Mouse (Mus musculus) lung, postnatal 14 days (tissue): ENCODE measurements around the gene Tcf12.
A peak's percentile ranks its signal among the peaks of the same experiment; 100 is the strongest.

ENCODE experiments used
- DNase-seq: peaks from one replicate; pipeline ENCODE4 v3.0.0; 2021

Gene Tcf12

GRCm38 (mm10) chr9:72085017-72085416 is 26.7 kb downstream of the Tcf12 start:
- DNase-seq = no peak

- no peak for DNase-seq
These were observed 27.5 kb downstream of the Tcf12 start for GRCm38 (mm10) chr9:72084131-72084530.

DNA sequence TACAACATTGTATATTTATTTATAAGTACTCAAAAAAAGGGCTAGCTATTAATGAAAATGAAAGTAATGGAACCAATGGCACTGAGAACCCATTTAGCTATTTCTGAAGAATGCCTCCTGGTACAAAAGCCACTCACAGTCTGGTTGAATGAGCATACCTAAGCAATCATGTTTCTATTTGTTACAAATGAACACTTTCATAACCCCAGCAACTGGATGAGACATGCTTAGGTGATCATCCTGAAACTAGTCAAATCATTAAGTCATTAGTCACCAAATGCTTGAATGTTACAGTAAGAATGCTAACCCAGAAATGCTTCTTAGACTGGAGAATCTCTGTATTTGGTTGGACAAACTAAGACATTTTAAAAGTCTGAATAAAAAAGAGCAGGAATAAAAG is 35.5 kb downstream of the Tcf12 start:
- DNase-seq = no peak

DNA sequence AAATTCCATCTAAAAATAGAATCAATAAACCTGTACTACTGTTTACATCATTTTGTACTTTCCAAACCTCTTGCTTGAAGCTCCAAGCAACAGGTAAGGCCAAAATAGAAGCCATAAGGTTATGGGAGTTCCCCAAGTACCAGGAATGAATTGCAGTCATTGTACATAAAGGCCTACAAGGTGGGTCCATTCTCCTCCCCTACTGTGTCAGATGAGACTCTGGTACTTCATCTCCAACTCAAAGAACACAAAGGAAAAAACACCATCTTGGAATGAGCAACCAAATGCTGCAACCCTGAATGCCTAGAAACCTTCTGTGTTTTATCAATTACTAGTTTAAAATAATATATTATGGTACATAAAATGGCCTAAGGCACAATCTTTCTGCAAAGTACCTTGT is 45.5 kb downstream of the Tcf12 start:
- no peak for DNase-seq

DNA sequence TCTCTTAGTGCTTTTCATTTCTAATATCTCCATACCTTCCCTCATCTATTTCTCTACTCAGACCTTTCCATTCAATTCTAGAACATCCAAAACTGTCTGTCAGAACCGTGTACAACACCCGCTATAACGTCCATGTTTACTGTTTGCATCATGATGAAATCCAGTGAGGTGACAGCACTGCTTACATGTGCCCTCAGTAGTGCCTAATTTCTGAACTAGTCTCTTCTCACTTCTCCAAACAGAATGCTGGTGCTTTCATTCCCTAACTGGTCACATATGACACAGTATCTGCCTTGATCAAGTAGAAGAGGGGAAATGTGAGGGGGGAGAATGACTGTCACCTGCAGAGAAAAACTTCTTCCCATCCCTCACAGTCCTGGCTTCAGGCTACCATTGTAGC is 58.5 kb downstream of the Tcf12 start:
- DNase-seq = no peak

DNA sequence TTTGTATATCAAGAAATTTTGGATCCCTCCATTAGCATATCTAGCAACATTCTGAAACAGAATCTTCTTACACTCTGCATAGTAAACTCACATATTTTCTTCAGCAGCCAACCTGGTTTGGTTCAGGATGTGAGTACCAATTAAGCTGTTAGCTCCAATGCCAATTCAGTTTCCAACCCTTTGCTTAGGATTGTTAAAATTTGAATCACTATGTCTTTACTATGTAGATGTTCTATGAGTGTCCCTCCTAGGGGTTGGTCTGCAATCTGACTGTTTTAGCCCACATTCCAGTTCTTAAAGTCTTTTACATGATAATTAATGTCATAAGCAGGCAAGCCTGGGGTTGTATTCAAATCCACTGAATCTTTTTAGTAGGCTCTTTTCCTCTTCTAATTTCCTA is 71.5 kb downstream of the Tcf12 start:
- no peak for DNase-seq

GRCm38 (mm10) chr9:72039369-72039768 is 72.3 kb downstream of the Tcf12 start:
- DNase-seq = no peak

- DNase-seq = no peak
These were observed 74.6 kb downstream of the Tcf12 start for GRCm38 (mm10) chr9:72037059-72037516.

DNA sequence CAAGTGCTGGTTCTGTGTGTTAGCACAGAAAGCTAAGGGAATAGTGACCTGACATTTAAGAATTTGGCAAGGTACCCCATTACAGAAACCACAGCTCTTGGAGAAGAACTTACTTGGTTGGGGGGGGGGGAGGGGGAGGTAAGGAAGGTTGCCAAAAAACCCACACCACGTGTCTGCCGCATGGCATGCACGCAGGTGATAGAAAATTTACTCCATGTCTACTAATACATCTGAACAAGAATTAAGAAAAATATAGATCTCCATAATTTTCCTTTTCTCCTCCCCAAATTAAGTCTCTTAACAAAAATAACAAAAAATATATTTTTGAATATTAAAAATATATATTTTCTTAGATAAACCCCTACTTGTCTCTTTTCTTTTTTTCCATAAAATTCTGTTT is 75.4 kb downstream of the Tcf12 start:
- no peak for DNase-seq

GRCm38 (mm10) chr9:72033271-72033670 is 78.4 kb downstream of the Tcf12 start:
- DNase-seq = no peak

GRCm38 (mm10) chr9:72030274-72030673 is 81.4 kb downstream of the Tcf12 start:
- no peak for DNase-seq

DNA sequence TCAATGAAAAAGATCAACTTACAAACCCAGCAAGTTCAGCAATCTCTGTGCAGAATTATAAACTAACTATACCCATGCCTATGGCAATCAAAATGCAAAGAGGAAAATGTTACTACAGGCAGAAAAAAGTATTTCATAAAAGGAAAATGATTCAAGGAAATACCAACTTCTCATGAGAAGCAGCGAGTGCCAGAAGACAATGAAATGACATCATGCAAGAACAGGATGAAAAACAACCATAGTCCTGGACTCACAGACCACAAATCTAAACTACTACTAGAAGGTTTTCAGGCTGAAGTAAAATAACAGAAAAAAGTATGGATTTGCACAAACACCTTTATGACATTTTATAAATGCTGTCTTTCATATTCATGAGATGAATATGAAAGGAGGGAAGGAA is 82.1 kb downstream of the Tcf12 start:
- no peak for DNase-seq

DNA sequence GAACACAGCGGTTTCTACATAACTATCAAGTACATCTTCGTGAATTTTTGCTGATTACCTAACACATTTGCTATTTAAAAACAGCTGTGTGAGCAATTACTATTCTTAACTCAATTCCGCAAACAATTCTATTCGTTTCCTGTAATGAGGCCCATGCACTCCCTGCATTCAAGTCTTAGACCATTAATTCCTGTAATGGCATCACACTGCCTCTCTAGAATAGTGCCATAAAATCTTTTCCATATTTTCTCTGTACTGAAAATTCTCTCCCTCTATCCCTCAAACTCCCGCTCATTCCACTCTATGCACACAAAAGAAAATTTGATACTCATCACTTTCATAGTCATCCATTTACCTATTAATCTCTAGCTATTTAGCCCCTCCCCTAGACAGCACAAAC is 88.4 kb downstream of the Tcf12 start:
- no peak for DNase-seq

GRCm38 (mm10) chr9:72021512-72021911 is 90.2 kb downstream of the Tcf12 start:
- no peak for DNase-seq

- no peak for DNase-seq
These were observed 95.7 kb downstream of the Tcf12 start for GRCm38 (mm10) chr9:72016021-72016420.

GRCm38 (mm10) chr9:72014585-72015381 is 96.9 kb downstream of the Tcf12 start:
- no peak for DNase-seq

DNA sequence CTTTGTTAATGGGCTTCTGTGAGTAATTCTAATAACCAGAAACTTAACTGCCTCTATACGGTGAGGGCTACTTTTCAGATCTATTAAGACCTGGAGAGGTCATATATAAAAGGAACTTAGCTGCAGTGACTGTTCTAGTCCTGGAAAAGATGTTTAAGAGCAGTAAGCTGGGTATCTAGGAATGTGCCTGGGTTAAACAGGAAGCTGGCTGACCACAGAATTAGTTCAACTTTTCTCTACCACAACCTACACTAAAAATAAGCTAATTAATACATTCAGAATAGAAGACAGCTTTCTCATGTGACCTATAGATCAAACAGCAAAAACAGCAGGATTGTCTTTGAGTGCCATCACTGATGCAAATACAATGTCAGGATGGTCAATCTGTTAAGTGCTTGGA is 98.1 kb downstream of the Tcf12 start:
- DNase-seq = no peak

- DNase-seq = peak; percentile 26
These were observed 103.0 kb downstream of the Tcf12 start for GRCm38 (mm10) chr9:72008634-72009033.

DNA sequence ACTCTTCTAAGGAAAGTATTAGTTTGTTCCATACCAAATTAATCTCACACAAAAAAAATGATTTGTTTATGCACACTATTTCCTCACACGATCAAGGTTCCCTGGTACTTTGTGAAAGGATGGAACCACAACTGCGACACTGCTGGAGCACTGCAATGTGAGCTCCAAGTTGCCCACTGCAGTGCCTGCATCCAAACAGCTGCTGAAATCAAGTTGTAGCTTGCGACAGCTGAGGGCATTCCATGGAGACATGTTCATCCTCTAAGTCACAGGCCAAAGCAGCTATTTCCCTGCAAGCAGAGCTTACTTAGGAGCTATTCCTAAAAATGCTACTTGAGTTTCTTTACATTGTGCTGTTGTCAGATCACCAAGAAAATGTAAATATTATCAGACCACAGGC is 120.5 kb downstream of the Tcf12 start:
- DNase-seq = no peak

- no peak for DNase-seq
These were observed 121.3 kb downstream of the Tcf12 start for GRCm38 (mm10) chr9:71990376-71990775.

DNA sequence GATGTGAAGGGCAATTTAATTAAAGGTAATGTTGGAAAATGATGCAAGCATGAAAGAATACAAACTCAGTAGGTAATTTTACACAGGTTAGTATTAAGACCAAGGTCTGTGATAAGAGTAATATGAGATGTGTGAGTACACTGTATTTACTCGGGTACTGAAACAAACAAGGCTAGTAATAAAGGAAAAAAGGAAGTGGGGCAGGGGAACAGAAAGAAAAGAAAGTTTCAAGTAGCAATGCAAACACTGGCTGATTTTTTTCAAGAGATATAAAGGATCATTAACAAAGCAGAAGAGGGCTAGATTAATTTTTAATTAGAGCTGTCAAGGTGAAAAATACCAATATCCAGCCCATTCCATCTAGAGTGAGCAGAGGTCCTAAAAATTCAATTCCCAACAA is 122.0 kb downstream of the Tcf12 start:
- no peak for DNase-seq

- no peak for DNase-seq
These were observed 125.0 kb downstream of the Tcf12 start for GRCm38 (mm10) chr9:71986716-71987115.

DNA sequence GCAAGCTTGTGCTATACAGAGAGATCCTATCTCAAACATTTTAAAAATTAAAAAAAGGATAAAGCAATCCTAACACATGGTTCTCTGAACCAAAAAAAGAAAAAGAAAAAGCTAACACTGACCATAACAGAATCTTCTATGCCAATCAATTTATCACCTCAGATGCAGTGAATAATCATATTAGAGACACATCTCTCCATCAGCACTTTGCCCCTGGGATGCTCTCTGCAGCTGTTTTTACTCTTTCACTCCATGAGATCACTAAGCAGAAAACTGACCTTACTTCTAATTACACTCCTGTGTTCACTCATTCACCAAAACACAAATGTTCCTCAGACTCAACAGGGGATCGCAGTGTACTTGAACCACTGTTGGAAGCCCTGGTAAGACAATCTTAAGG is 128.8 kb downstream of the Tcf12 start:
- DNase-seq = no peak

DNA sequence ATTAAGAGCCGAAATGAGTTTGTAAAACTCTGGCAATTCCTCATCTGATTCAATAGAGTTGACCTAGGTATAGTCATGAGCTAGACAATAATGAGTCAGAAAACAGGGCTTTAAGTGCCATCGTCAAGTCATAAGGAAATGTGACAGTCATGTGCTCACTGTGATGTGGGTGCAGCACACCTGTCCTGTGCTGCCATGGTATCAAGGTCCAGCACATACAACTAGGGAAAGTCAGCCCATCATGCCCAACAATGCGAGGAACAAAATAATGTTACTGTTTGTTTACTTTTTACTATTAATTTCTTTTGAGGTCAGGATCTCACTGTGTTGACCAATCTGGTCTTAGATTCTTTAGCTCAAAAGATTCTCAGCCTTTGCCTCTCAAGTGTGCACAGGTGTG is 130.6 kb downstream of the Tcf12 start:
- DNase-seq = no peak

GRCm38 (mm10) chr9:71980579-71980978 is 131.1 kb downstream of the Tcf12 start:
- DNase-seq = no peak
